Mouse (Mus musculus): ENCODE measurements around the gene Rora. TPM values are rescaled to one million over a fixed set of nuclear protein-coding genes. Genes with fewer than 3 reads are reported as not detected.

Rora gene
- polyA plus RNA-seq, 1 experiment from 2014 or later = 8.9 TPM

GRCm38 (mm10) chr9:69043920-69044613, 390.5 kb downstream of the Rora start:
- Histone ChIP-seq H3K27ac (replicated peaks) (no peak overlapping the region), H3K27me3 (no peaks in the 10 kb centered on the region), H3K4me2 (replicated peaks) (no peak overlapping the region), H3K4me3 (no peak overlapping the region), H3K4me1 (no peaks in the 10 kb centered on the region), H3K9ac (replicated peaks) (no peak overlapping the region), H3K9me3 (0 out of 2 replicates have a peak, but pooled peaks cover 3% of the 10 kb centered on the region), H3K36me3 (no peaks in the 10 kb centered on the region)
- no peak for ATAC-seq (ENCODE audit: low FRiP score, low read depth)
- WGBS = 92% methylated on average over 8 of the region's 8 CpGs

- Histone ChIP-seq H3K27ac (replicated peaks) (no peak overlapping the region), H3K9ac (replicated peaks) (no peak overlapping the region), H3K4me3 (no peak overlapping the region), H3K4me2 (replicated peaks) (no peak overlapping the region), H3K27me3 (no peaks in the 10 kb centered on the region), H3K36me3 (no peaks in the 10 kb centered on the region), H3K4me1 (no peaks in the 10 kb centered on the region), H3K9me3 (0 out of 2 replicates have a peak, but pooled peaks cover 3% of the 10 kb centered on the region)
- WGBS = 89% methylated on average over 7 of the region's 7 CpGs
- no peak for ATAC-seq (ENCODE audit: low FRiP score, low read depth)
Measured at GRCm38 (mm10) chr9:69044614-69045133, 391.1 kb downstream of the Rora start.

DNA sequence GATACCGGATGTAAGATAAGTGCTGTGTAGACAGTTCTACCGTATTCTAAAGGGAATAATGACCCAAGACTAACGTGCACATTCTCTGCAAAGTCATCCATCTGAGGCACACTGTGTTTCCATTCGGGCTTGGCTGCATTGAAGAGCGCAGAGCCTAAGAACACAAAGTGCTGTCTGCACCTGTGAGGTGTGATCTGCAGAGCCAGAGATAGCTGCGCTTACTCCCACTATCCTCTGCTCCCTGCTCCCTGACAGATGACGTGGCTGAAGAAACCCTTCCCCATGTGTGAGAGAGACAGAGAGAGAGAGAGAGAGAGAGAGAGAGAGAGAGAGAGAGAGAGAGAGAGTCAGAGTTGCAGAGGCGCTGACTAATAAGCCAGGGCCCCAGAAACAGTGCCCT, 392.3 kb downstream of the Rora start:
- Histone ChIP-seq H3K9me3 (0 out of 2 replicates have a peak, but pooled peaks cover 3% of the 10 kb centered on the region), H3K9ac (replicated peaks) (no peak overlapping the region), H3K4me1 (no peaks in the 10 kb centered on the region), H3K4me2 (replicated peaks) (no peak overlapping the region), H3K27me3 (no peaks in the 10 kb centered on the region), H3K36me3 (no peaks in the 10 kb centered on the region), H3K4me3 (no peak overlapping the region), H3K27ac (replicated peaks) (no peak overlapping the region)
- ATAC-seq (ENCODE audit: low FRiP score, low read depth) = no peak
- 91% methylated on average over 8 of the region's 8 CpGs for WGBS

DNA sequence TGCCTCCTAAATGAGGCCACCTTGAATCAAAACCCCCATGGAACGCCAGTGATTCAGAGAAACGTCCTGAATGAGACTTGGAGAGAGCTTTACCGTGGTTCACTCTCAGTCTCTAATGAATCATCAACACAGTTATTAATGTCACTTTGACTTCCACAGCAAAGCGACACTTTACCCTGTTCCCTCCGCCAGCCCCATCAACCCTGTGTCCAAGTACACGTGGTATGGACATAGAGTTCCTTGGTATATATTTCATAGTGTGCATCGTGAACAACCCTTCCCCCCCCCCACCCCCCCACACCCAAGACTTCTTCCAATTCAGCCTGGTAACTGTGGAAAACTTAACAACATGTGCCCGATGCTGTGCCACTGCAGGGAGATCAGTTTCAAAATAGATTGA, 397.3 kb downstream of the Rora start:
- no peaks in the 10 kb centered on the region for H3K4me1 ChIP-seq
- no peak for ATAC-seq (ENCODE audit: low FRiP score, low read depth)
- H3K4me2 ChIP-seq (replicated peaks) = no peak overlapping the region
- no peak overlapping the region for H3K9ac ChIP-seq (replicated peaks)
- no peaks in the 10 kb centered on the region for H3K9me3 ChIP-seq
- no peak overlapping the region for H3K27ac ChIP-seq (replicated peaks)
- WGBS = 89% methylated on average over 8 of the region's 8 CpGs
- H3K36me3 ChIP-seq = no peaks in the 10 kb centered on the region
- no peaks in the 10 kb centered on the region for H3K27me3 ChIP-seq
- H3K4me3 ChIP-seq = no peak overlapping the region

GRCm38 (mm10) chr9:69051890-69052289, 398.3 kb downstream of the Rora start:
- Histone ChIP-seq H3K4me3 (no peak overlapping the region), H3K4me2 (replicated peaks) (no peak overlapping the region), H3K4me1 (no peaks in the 10 kb centered on the region), H3K27me3 (no peaks in the 10 kb centered on the region), H3K9me3 (no peaks in the 10 kb centered on the region), H3K9ac (replicated peaks) (no peak overlapping the region), H3K36me3 (no peaks in the 10 kb centered on the region), H3K27ac (replicated peaks) (no peak overlapping the region)
- ATAC-seq (ENCODE audit: low FRiP score, low read depth) = no peak
- 90% methylated on average over 5 of the region's 5 CpGs for WGBS

DNA sequence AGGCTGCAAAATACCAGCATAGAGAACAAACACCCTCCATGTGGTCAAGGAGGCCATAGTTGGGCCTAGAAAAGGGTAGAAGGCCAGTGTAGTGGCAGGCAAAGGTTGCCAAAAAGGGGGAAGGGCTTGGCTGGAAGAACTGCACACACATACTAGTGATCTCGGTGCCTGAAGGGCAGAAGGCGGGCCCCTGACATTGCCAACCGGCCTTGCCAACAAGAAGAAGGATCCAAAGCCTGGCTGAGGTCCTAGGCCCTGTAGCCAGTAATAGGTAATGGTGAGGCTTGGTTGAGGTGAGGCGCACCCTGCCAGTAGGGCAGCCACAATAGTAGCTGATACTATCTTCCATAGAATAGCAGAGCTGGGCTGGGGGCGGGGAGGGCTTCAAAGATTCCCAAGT, 401.7 kb downstream of the Rora start:
- no peak overlapping the region for H3K27ac ChIP-seq (replicated peaks)
- no peak overlapping the region for H3K9ac ChIP-seq (replicated peaks)
- ATAC-seq (ENCODE audit: low FRiP score, low read depth) = no peak
- no peaks in the 10 kb centered on the region for H3K9me3 ChIP-seq
- H3K27me3 ChIP-seq = no peaks in the 10 kb centered on the region
- no peak overlapping the region for H3K4me3 ChIP-seq
- H3K4me1 ChIP-seq = no peaks in the 10 kb centered on the region
- WGBS = 98% methylated on average over 5 of the region's 5 CpGs
- H3K4me2 ChIP-seq (replicated peaks) = no peak overlapping the region
- H3K36me3 ChIP-seq = no peaks in the 10 kb centered on the region

DNA sequence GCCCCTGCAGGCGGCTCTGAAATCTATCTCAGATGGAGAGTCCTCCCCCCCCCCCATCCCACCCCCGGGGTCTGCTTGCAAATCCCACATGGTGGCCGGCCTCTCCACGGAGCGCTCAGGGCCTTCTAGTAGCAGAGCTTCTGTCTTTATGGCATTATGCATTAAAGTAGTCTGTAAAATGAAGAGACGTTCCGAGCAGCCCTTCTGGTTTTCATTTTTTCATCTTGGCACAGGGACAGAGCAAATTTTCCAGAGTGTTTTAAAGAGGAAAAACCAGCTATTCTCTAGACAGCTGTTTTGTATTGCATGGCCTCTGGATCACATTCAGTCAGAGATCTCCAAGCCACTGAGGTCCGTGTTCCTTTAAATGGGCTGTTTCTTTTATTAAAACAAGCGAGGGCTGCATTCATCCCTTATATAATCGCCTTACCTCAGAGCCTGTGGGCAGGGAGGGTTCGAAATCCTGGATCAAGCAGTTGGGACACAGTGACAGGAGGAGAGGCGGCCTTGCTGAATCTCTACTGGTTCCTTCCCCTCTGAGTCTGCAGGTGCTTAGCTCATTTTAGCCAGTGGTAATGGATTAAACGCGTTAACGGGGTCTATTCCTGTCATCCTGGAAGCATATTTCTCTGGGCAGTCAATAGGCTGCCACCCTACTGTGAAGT, 417.7 kb downstream of the Rora start:
- H3K4me3 ChIP-seq = no peak overlapping the region
- H3K4me1 ChIP-seq = 0 out of 2 replicates have a peak, but pooled peaks cover 6% of the 10 kb centered on the region
- no peak overlapping the region for H3K4me2 ChIP-seq (replicated peaks)
- H3K9me3 ChIP-seq = no peaks in the 10 kb centered on the region
- H3K36me3 ChIP-seq = no peaks in the 10 kb centered on the region
- no peak overlapping the region for H3K9ac ChIP-seq (replicated peaks)
- no peak for ATAC-seq (ENCODE audit: low FRiP score, low read depth)
- no peaks in the 10 kb centered on the region for H3K27me3 ChIP-seq
- WGBS = 64% methylated on average over 15 of the region's 15 CpGs
- no peak overlapping the region for H3K27ac ChIP-seq (replicated peaks)

DNA sequence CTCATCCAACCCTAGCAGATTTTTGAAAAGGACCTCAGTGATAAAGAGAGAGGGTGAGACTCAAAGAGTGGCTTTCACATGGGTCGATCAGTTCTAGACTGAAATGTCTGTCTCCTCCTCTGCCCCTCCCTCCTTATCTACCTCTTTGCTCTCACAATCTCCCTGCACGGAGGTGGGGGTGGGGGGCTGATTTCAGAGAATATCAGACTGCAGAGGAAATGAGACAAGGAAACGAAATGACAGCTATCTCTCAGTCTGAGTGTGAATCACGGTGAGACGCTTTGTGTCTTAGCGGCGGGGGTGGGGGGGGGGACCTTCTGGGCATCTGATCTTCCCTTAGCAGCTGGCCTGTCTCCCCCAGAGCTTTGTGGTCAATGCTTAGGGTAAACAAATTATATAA, 419.7 kb downstream of the Rora start:
- ATAC-seq (ENCODE audit: low FRiP score, low read depth) = no peak
- H3K9ac ChIP-seq (replicated peaks) = no peak overlapping the region
- no peaks in the 10 kb centered on the region for H3K27me3 ChIP-seq
- no peak overlapping the region for H3K4me2 ChIP-seq (replicated peaks)
- no peaks in the 10 kb centered on the region for H3K36me3 ChIP-seq
- 0 out of 2 replicates have a peak, but pooled peaks cover 6% of the 10 kb centered on the region for H3K4me1 ChIP-seq
- H3K9me3 ChIP-seq = no peaks in the 10 kb centered on the region
- no peak overlapping the region for H3K4me3 ChIP-seq
- no peak overlapping the region for H3K27ac ChIP-seq (replicated peaks)
- 80% methylated on average over 7 of the region's 7 CpGs for WGBS

DNA sequence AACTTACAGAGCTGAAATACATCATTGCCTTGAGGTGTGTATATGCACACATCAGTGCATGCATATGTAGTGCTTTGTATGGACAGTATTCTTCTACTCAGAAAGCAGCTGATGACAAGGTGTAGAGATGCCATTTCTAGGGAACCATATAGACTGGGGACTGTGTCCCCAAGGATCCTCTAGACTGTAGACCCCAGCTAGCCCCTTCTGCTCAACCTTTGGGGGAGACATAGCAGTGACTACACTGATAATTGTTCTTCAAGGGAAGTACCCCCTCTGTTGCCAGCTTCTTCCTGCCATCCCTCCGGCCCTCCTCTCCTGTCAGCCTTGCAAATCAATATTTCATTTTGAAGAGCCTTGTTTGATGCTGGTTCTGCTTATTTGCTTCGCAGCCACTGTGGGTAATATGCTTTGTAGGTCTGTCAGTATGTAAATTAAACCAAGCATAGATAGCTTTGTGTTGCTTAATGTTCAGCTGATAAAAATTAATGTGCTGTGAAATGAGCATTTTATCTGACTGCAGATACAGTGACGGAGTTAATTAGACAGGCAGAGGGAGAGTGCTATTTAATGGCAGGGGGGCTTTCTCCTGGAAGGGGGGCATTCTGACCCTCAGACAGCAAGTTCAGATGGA, 430.6 kb downstream of the Rora start:
- Histone ChIP-seq H3K4me1 (peaks cover 16% of the 10 kb centered on the region), H3K4me2 (replicated peaks) (no peak overlapping the region), H3K9me3 (no peaks in the 10 kb centered on the region), H3K36me3 (no peaks in the 10 kb centered on the region), H3K27me3 (no peaks in the 10 kb centered on the region), H3K4me3 (no peak overlapping the region), H3K27ac (replicated peaks) (peak overlapping the region; percentile 43), H3K9ac (replicated peaks) (no peak overlapping the region)
- ATAC-seq (ENCODE audit: low FRiP score, low read depth) = peak; percentile 23; the same call in 1 of the 2 replicates
- WGBS = 59% methylated on average over 3 of the region's 3 CpGs

DNA sequence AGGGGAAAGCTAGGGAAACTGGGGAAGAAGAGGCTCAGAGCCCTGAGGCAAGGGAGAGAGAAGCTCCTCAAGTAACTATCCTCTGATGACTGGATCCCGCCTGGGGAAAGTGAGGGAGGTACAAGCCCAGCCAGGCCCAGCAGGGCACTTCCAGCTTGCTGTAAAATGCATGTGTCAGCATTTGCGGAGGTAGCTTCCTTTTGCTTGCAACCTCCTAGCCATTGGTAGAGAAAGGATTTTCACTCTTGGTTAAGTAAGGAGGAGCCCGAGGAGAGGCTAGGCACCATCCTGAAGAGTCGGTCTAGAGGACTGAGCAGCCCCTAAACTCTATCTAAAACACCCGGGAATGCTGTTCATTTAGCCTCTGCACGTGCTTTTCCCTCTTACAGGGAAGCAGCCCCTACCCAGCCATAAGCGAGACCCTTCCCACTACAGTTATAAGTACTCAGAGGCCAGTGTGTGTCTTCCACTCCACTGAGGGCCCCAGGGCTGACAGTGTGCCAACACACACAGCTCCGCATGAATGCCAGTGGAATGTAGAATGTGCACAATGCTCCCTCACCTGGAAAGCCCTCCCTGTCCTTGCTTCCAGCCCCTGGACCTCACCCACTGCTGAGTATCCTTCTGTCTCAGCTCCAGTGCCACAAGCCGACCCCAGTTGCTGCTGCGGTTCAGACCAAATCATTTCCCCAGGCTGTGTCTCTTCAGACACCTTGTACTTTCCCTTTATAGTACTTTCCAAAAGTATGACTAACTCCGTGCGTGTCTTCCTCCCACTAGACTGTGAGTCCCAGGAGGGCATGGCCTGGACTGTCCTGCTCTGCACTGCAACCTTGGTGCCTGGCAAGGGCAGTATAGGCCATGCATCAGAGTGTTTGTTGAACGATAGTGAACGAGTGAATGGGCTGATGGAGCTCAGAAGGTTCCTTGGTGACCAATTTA, 431.4 kb downstream of the Rora start:
- Histone ChIP-seq H3K4me2 (replicated peaks) (no peak overlapping the region), H3K4me1 (peaks cover 16% of the 10 kb centered on the region), H3K9me3 (no peaks in the 10 kb centered on the region), H3K27me3 (no peaks in the 10 kb centered on the region), H3K36me3 (no peaks in the 10 kb centered on the region), H3K4me3 (no peak overlapping the region), H3K27ac (replicated peaks) (peak overlapping the region; percentile 43; the same call in 1 of the 2 replicates), H3K9ac (replicated peaks) (no peak overlapping the region)
- 68% methylated on average over 14 of the region's 14 CpGs for WGBS
- peak; percentile 38; the same call in 1 of the 2 replicates for ATAC-seq (ENCODE audit: low FRiP score, low read depth)

DNA sequence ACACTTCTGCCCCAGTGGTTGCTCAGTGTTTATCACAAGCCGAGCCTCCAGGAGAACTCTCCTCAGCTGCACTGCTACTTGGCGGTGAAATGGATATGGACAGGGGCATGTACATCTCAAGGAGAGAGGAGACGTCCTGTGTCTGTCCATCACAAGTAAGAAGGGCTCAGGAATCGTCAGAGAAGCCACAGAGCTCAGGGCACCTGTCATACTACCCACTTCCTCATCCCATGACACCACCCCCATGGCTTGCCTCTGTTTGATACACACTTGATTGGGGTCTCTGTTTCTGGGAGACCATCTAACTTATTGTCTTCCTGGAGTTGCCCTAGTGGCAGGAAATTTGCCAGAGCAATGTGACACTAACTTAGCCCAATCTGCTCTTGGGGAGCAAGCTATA, 433.3 kb downstream of the Rora start:
- no peak for ATAC-seq (ENCODE audit: low FRiP score, low read depth)
- Histone ChIP-seq H3K27ac (replicated peaks) (no peak overlapping the region), H3K4me3 (no peak overlapping the region), H3K27me3 (no peaks in the 10 kb centered on the region), H3K4me1 (peaks cover 23% of the 10 kb centered on the region), H3K9ac (replicated peaks) (no peak overlapping the region), H3K36me3 (no peaks in the 10 kb centered on the region), H3K9me3 (no peaks in the 10 kb centered on the region), H3K4me2 (replicated peaks) (no peak overlapping the region)
- WGBS = 83% methylated on average over 4 of the region's 4 CpGs

All from midbrain, embryonic 12.5 days (tissue).